Mouse (Mus musculus) cerebellum, postnatal 25 days (tissue): ENCODE measurements around the gene Grik5.

Source experiments
- DNase-seq, 2 experiments: peaks; one replicate each; pipeline ENCODE4 v3.0.0; 2021; ENCODE audit warnings: mixed read lengths in 2 of 2

Gene Grik5

GRCm38 (mm10) chr7:25071979-25072715 lies at the start of gene Grik5, which contains the start of gene Zfp574:
Gene Grik5 (minus strand): TSS chr7:25072346.
Gene Zfp574 (plus strand): TSS chr7:25072567.
- peak; percentile 60 to 61 for DNase-seq

DNA sequence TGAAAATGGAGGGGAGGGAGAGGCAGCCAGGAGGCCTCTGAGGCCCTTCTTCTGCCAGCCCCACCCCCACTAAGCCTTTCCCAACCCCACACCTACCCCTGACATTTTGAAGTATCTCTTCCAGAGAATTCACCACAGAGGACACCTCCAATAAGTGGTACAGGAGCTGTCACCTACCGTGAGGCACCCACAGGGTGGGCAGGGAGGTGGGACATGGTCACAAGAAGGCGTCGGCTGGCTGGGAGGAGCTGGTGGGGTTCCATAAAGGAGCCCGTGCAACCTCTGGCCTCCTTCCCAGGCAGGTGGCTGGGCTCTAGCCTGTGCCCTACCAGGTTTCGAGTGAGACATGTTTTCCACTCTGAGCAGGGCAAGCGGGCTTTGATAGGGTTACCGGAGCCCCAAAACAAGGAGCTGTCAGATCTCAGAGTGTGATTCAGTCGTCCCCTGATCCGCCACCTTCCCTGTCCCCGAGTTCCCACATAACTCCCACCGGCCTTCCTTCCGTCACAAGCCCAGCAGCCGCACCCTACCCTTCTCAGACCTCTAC lies 49.2 kb upstream of the Grik5 start:
- DNase-seq: no peak

DNA sequence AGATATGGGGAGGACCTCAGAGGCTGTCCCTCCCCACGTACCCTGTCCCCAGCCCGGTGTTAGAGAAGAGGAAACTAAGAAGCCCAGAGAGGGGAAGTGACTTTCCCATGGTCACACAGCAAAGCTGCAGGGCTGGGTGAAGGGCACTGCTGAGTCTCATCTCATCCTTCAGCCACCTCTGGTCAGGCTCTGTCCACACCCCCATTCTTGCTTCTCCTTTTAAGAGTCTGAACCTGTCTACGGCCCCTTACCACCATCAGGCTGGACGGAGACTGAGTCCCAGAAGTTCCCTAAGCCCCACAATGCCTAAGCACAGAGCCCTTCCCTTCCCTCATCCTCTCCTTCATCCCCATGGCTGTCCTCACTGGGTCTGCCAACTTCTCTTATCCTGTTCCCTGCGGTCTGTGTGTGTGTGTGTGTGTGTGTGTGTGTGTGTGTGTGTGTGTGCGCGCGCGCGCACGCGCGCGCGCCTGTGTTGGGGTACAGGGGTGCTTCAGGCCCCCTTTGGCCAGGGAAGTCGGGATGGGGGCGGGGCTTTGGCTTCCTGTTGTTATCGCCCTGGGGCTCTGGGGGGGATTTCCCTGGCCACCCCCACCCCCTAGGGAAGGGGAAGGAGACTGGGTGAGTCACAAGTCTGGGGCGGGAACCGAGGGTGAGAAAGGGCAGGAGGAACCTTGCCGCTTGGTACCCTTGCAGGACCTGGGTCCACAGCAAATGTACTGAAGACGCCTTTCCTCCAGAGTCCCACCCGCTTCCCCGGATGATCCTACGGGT lies 48.1 kb upstream of the Grik5 start:
- DNase-seq: no peak

- no peak for DNase-seq
These were observed 40.9 kb upstream of the Grik5 start for GRCm38 (mm10) chr7:25112956-25113603.

- peak; percentile 75 to 79 for DNase-seq
These were observed 40.2 kb upstream of the Grik5 start for GRCm38 (mm10) chr7:25112178-25112955.

- DNase-seq: peak in 1 of 2 experiments; percentile 40
These were observed 38.2 kb upstream of the Grik5 start for GRCm38 (mm10) chr7:25110336-25110735.

- no peak for DNase-seq
These were observed 37.2 kb upstream of the Grik5 start for GRCm38 (mm10) chr7:25109355-25109754.

DNA sequence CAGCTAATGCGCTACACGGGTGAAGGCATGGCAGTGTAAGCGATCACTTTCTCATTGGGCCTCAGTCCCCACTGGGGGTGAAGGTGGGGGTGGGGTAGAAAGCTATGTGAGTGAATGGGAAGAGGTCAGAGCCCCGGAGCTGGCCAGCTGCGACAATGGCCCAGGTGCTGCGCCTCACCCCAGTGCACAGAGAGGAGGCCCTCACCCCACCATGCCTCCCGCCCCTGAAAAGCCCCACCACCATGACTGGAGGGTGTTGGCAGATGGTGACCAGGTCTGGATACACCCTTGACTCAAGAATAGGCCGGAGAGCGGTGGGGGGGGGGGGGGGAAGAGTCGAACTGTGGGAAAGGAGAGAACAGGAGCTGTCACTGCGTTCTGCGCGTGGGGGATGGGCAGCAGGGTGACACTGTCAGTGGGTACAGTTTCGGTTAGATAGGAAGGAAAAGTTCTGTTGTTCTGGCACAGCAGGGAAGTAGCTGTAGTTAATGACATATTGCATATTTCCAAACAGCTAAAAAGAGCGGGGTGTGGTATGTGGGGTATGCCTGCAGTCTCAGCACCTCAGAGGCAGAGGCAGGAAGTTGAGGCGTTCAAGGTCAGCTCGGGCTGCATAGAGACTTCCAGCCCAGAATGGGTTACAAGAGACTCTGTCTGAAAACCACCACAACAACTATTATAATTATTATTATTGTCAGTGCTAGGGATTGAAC lies 34.8 kb upstream of the Grik5 start:
- DNase-seq: no peak

- peak; percentile 87 to 91 for DNase-seq
These were observed 33.4 kb upstream of the Grik5 start for GRCm38 (mm10) chr7:25105411-25106160.

DNA sequence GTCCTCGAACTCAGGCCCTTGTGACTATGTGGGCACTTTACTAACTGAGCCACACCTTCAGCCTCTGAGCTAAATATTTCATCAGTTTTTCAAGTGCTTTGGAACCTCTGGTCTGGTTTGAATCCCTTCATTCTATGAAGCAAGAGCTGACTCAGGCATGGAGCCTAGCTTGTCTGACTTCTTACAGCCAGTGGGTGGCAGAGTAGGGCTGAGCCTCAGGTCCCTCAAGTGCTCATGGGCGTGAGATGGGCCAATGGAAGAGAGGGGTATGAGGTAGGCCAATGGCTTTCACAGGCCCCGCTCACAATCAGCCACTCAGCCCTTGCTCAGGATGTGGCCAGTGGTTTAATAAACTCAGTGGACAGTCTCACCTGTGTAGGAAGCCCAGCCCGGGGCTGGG lies 27.4 kb upstream of the Grik5 start:
- no peak for DNase-seq

GRCm38 (mm10) chr7:25098169-25098568 lies 26.0 kb upstream of the Grik5 start:
- DNase-seq: no peak

DNA sequence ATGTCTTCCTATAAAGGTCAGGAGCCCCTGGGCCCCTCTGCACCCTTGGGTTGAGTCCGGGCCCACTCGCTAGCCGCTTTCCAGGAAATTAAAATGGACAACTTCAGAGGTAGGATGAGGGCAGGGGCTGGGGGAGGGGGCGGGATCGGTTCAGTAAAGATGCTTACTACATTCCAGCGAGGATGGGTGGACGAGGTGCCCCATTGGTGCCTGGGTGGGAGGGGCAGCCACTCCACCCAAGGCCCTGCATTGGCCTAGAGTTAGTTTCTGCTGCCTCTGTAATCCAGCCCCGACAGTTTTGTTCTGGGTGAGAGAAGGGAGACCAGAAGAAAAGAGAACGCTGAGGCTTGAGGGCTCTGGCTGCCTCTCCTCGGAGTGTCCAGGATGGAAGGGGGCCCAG lies 17.7 kb upstream of the Grik5 start:
- DNase-seq: no peak

DNA sequence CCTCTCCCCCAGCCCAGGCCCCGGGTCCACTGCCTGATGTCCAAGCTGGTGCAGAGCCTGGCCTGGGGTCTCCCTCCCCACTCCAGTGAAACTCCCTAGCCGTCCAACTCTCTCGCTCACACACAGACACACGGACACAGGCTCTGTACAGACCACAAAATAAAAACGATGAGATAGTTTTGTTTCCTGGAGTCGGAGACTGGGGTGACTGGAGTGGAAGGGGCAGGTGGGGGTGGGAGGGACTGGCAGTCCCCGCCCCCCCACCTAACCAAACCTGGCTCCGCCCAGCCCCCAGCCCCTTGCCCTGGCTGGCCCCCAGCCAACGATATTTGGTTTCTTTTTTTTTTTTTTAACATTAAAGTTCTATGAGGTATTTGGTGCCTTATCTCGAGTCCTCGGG lies 16.8 kb upstream of the Grik5 start:
- no peak for DNase-seq

DNA sequence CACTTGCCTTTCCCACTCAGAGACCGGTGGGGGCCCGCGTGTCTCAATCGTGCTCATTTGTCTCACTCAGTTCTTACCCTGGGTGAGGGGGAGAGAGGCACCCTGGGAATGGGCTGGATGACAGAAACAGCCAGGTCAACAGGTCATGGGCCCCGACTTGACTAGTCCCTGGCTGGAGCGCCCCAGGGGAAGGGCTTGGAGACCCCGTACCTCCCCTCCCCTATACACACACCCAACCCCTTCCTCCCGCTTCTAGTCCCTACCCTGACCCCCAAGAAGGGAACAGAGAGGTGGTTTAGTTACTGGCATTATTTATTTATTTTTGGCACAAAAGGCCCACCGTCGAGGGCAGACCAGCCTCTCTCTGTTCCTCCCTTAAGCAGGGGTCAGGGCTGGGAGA lies 16.4 kb upstream of the Grik5 start:
- no peak for DNase-seq

DNA sequence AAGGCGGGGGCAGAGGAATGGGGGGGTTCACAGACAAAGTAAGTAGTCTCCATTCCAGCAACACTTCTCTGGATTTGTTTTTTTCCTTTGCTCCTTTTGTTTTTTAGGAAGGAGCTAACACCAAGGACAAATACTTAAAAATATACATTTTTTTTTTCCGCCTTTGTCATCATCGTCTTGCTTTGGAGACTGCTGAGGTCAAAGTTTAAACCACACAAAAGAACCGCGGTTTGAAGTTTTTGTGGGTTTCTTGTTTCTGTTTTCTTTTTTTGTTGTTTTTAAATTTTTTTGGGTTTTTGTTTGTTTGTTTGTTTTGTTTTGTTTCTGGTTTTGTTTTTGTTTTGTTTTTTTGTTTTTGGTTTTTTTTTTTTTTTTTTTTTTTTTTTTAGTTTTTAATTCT lies 15.8 kb upstream of the Grik5 start:
- DNase-seq: no peak

DNA sequence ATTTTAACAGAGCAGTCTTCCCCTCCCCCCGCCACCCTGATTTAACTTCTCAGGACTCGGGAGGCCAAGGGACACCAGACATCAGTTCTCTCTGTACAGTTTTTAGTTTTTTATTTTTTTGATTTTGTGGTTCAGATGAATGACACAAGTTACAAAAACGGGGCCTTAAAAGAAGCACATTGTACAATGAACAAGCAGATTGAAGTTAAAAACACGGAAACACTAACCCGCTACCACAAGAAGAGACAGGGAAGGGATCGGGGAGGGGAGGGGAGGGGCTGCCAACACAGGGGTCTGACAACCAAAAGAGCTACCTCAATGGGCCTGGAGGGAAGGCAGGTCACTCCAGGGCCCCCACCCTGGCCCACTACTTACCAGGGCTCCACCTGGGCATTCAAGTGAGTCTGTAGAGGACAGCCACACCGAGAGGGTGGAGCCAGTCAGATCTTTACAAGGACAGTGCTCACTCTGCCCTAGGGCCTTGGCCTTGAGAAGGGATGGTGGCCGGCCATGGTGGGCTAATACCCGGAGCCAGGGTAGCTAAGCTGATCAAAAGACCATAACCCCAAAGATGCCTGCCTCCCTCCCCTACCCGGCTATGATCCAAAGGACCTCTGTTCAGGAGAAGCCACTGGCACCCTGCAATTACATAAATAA lies 15.2 kb upstream of the Grik5 start:
- no peak for DNase-seq

DNA sequence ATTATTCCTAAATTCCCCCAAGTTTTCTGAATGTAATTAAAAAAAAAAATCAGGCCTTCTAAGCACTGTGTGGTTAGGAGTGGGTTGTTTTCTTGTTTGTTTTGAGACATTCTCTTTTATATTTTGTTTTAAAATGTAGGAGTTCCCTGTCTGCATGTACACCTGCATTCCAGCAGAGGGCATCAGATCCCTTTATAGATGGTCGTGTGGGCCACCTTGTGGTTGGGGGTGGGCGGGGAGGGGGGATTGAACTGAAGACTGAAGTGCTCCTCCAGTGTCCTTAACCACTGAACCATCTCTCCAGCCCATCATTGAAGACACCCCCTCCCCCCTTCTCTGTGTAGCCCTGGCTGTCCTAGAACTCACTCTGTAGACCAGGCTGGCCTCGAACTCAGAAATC lies 14.5 kb upstream of the Grik5 start:
- DNase-seq: no peak

DNA sequence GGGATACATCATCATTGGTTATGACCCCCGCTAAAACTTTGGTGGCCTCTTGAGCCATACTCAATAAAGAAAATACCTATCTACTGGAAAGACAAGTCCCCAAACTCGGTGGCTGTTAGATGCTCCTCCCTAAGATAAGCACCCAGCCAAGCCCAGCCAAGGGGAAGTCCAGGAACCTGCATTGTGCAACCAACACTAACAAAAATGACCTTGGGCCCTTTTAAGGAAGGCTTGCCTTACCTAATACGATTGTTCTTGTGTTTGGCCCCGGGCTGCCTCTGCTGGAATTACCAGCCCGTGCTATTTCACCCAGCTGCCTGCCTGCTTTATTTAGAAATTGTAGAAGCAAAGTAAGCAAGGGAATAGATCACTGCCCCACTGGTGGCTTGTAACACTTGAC lies 12.5 kb upstream of the Grik5 start:
- DNase-seq: no peak

DNA sequence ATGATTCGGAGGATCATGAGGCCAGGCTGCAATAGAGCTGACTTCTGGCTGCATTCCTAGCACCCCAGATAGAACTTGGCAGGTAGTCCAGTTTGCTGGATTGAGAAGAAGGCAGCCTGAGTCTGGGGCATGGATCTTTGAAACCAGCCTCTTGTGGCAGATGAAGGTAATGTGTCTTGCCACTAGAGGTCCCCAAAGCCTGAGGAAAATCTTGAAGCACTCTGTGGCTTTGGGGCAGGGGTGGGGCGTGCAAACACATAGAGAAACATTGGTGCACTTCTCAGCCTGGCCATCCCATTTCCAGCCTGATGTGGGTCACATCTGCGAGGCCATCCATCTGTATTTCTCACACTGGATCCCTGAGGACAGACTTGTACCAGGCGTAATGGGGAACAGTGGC lies 10.4 kb upstream of the Grik5 start:
- peak; percentile 50 to 65 for DNase-seq

GRCm38 (mm10) chr7:25080431-25080830 lies 8.3 kb upstream of the Grik5 start:
- DNase-seq: no peak
